Mouse (Mus musculus) yolk sac, embryonic 10.5 days (tissue): ENCODE results near the gene Ppm1a.

Source experiments
- DNase-seq: peaks from one replicate; pipeline ENCODE4 v3.0.0-alpha.2; 2017; ENCODE audit warnings: low spot score

The Ppm1a gene

GRCm38 (mm10) chr12:72825656-72826055, 68.4 kb downstream of the Ppm1a start:
- no peak for DNase-seq

DNA sequence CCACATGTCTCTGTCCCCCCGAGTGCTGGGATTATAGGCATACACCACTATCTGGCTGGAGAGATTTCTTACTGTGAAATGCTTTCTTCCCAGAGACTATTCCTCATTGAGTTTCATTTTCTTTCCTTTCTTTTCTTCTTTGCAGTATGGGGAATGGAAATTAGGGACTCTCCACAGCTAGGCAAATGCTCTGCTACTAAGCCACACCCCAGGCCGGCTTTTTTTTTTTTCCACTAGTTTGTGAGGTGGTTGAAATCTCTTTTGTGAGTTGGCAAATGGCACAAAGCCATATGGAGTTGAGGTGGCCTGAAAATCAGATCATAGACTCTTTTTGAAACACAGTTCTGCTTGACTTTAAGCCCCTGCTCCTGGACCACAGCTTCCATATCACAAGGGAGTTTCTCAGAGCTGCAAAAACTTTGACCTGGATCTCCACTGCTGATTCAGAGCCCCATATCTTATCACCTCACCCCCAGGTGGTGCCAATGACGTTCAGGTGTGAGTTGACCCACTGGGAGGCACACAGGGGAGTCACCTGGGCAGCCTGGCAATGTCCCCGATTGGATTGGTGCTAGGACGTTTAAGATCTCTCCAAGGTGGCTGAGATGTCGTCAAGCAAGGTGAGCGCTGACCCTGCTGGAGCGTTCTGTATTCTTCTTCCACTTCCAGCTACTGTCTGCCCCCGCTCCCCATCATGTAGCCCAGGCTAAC, 71.7 kb downstream of the Ppm1a start:
- no peak for DNase-seq

- DNase-seq, result no peak
Observed at GRCm38 (mm10) chr12:72829777-72830176, 72.5 kb downstream of the Ppm1a start.

- DNase-seq, result no peak
Observed at GRCm38 (mm10) chr12:72830317-72830716, 73.1 kb downstream of the Ppm1a start.

- no peak for DNase-seq
Observed at GRCm38 (mm10) chr12:72831711-72832432, 74.6 kb downstream of the Ppm1a start.

DNA sequence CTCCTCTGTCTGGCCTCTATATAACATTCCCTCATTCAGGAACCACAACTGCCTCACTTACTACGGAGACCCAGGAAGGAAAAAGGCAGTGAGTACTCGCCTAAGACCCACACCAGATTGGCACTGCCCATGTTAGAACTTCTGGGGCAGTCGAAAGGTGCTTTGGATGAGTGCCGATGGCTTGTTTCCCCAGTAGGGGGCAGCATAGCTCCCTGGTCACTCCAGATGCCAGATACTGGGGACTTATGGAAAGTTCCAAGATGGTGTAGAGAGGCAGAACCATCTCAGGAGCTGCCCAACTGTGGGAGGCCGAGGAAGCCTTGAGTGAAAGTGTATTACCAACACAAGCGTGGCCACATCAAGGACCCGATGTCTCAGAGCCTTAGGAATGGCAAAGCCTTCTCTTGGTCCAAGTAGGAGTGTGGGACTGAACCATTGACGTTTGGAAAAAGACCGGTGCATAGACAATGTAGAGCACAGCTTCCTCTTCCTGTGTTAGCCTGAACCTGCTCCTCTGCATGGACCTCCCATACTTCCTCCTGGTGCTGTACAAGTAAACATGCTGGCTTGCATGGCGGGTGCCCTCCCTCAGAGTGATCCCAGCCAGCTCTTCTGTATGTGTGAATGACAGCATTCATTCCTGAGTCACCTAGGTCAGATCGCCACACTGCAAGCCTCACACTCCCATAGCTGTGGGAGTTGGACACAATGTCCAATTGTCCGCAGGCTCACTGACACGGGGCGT, 77.7 kb downstream of the Ppm1a start:
- no peak for DNase-seq

GRCm38 (mm10) chr12:72835518-72836015, 78.3 kb downstream of the Ppm1a start:
- DNase-seq, result no peak

GRCm38 (mm10) chr12:72837302-72837701, 80.0 kb downstream of the Ppm1a start:
- no peak for DNase-seq

DNA sequence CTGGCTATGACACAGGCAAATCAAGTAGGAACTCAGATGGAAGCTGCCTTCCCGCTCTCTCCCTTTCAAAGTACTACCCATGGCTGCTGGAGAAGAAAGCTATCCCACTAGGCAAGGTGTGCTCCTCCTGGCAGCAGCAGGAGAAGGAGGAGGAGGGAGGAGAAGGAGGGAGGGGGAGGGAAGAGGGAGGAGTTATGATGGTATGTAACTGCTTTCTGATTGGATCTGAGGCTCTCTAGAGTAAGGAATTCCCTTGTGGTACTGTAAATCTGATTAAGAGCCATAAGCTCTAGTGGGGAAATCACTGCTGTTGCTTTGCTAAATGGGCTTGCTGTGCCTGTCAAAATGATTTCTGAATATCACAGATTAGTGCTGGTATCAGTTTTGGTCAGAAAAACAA, 84.2 kb downstream of the Ppm1a start:
- DNase-seq, result no peak

DNA sequence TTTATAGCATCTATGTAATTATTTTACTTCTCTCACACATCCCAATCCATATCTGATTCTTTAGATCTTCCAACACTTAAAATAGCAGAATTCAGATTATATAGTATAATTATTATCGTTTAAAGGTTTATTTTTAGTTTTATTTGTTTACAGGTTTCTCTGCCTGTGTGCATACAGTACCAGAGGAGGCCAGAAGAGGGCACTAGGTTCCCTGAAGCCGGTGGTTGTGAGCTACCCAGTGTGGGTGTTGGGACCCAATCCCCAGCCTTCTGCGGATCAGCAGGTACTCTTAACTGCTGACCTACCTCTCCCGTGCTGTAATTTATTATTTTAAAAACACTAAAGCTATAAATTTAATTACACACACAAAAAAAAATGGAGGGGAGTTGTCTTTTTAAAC, 85.9 kb downstream of the Ppm1a start:
- DNase-seq, result no peak

- no peak for DNase-seq
Observed at GRCm38 (mm10) chr12:72843555-72843954, 86.3 kb downstream of the Ppm1a start.

- DNase-seq, result peak; percentile 72
Observed at GRCm38 (mm10) chr12:72843973-72844620, 86.8 kb downstream of the Ppm1a start.

DNA sequence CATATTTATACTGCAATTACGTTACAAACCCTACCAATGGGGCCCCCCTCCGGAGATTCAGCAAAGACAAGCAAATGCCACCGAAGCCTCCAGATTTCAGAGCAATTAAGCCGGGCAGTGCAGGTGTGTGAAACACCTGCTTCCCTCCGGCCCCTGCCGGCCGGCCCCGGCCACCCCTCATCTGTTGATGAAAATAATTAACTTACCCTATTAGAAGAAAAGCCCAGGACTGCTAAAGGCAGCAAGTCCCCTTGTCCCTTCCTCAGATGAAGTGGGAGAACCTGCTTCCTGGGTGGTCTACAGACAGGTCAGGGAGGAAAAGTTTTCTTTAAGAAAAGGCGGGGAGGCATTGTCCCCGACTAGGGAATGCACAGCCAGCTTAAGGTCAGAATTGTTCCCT, 88.7 kb downstream of the Ppm1a start:
- no peak for DNase-seq

DNA sequence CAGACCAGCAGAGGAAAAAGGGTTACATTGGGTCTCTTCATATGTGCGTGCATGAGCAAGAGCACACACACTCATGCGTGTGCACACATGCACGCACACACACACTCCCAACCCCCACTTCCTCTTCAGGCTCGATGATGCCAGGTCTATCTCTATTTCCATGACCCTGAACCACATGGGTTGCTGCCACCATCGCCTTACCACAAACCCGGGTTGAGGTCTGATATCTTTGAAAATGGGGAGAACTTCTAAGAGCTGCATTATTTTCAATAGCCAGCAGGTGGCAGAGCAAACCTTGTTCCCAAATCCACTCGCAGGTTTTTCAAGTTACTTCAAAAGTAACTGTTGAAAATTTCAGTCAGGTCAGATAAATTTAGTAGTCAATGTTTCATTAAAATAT, 90.5 kb downstream of the Ppm1a start:
- DNase-seq, result no peak
